Mouse (Mus musculus) hindbrain, embryonic 16.5 days (tissue): Measurements from ENCODE around the gene Atp5f1. TPM values are rescaled to one million over a fixed set of nuclear protein-coding genes. Genes with fewer than 3 reads are reported as not detected.

Experiments
- ATAC-seq: fragments of 200-750 bp; cut with Nextera tagmentation; 2 replicates; pipeline ENCODE4 v1.8.0; 2017; ENCODE audit warnings: moderate TSS enrichment, moderate library complexity
- H3K27ac ChIP-seq: fragments of 300-500 bp; sonication (generic); 2 replicates; pipeline ENCODE4 v1.5.1; 2014; ENCODE audit warnings: low read depth, mild to moderate bottlenecking, control low read depth, low read length, moderate library complexity
- H3K27me3 ChIP-seq: fragments of 300-500 bp; sonication (generic); replicated peaks from 2 replicates; pipeline ENCODE4 v1.6.1; 2014; ENCODE audit warnings: low read length; ENCODE audit not compliant: control insufficient read depth, insufficient read depth
- H3K36me3 ChIP-seq: fragments of 300-500 bp; sonication (generic); 2 replicates; pipeline ENCODE4 v1.6.1; 2014; ENCODE audit warnings: mild to moderate bottlenecking, low read length, moderate library complexity, mixed read lengths; ENCODE audit not compliant: control insufficient read depth, insufficient read depth
- H3K4me1 ChIP-seq: fragments of 300-500 bp; sonication (generic); 2 replicates; pipeline ENCODE4 v1.6.1; 2014; ENCODE audit warnings: low read depth, low read length; ENCODE audit not compliant: control insufficient read depth, insufficient read depth
- H3K4me2 ChIP-seq: fragments of 300-500 bp; sonication (generic); 2 replicates; pipeline ENCODE4 v1.6.1; 2014; ENCODE audit warnings: mild to moderate bottlenecking, low read length, control low read depth, moderate library complexity
- H3K4me3 ChIP-seq: fragments of 300-500 bp; sonication (generic); 2 replicates; pipeline ENCODE4 v1.5.1; 2014; ENCODE audit warnings: mild to moderate bottlenecking, low read length, control low read depth, moderate library complexity
- H3K9ac ChIP-seq: fragments of 300-500 bp; sonication (generic); 2 replicates; pipeline ENCODE4 v1.6.1; 2014; ENCODE audit warnings: low read depth, mild to moderate bottlenecking, control low read depth, low read length, moderate library complexity
- H3K9me3 ChIP-seq: fragments of 300-500 bp; sonication (generic); 2 replicates; pipeline ENCODE4 v1.6.1; 2014; ENCODE audit warnings: mild to moderate bottlenecking, low read length, moderate library complexity; ENCODE audit not compliant: control insufficient read depth
- WGBS: fragments of 180-500 bp; shearing (Covaris S2); extraction: QIAGEN DNeasy Blood & Tissue Kit; methylation state at CpG from one replicate; pipeline ENCODE4 v1.1.7; 2014; 5-methylcytosine and 5-hydroxymethylcytosine counted together
- polyA plus RNA-seq: library from polyadenylated mRNA; unstranded; fragments of >200 nt; fragmentation: Nextera tagmentation; extraction: Ambion mirVana; gene quantifications from 2 replicates; pipeline ENCODE4 v1.2.1, GENCODE M21; 2015

Atp5f1 gene
- polyA plus RNA-seq, 1 experiment from 2014 or later, result 609 TPM

GRCm38 (mm10) chr3:105898861-105899260 is 61.0 kb downstream of the Atp5f1 start:
- ATAC-seq, result no peak
- Histone ChIP-seq H3K4me1 (no peaks in the 10 kb centered on the region), H3K4me3 (no peak overlapping the region), H3K27ac (no peak overlapping the region), H3K27me3 (no peaks in the 10 kb centered on the region), H3K36me3 (no peaks in the 10 kb centered on the region), H3K9ac (no peak overlapping the region), H3K4me2 (no peak overlapping the region), H3K9me3 (no peaks in the 10 kb centered on the region)
- WGBS, result 94% methylated on average over 11 of the region's 11 CpGs

GRCm38 (mm10) chr3:105898325-105898724 is 61.6 kb downstream of the Atp5f1 start:
- H3K4me2 ChIP-seq, result no peak overlapping the region
- H3K9me3 ChIP-seq, result no peaks in the 10 kb centered on the region
- no peak overlapping the region for H3K27ac ChIP-seq
- WGBS, result 74% methylated on average over 2 of the region's 2 CpGs
- H3K27me3 ChIP-seq, result no peaks in the 10 kb centered on the region
- ATAC-seq, result no peak
- H3K4me1 ChIP-seq, result no peaks in the 10 kb centered on the region
- H3K4me3 ChIP-seq, result no peak overlapping the region
- H3K36me3 ChIP-seq, result no peaks in the 10 kb centered on the region
- no peak overlapping the region for H3K9ac ChIP-seq

- no peaks in the 10 kb centered on the region for H3K4me1 ChIP-seq
- H3K36me3 ChIP-seq, result no peaks in the 10 kb centered on the region
- no peak overlapping the region for H3K4me3 ChIP-seq
- WGBS, result 86% methylated on average over 3 of the region's 3 CpGs
- H3K9me3 ChIP-seq, result no peaks in the 10 kb centered on the region
- H3K9ac ChIP-seq, result no peak overlapping the region
- H3K27me3 ChIP-seq, result no peaks in the 10 kb centered on the region
- no peak for ATAC-seq
- H3K4me2 ChIP-seq, result no peak overlapping the region
- no peak overlapping the region for H3K27ac ChIP-seq
These were observed 63.1 kb downstream of the Atp5f1 start for GRCm38 (mm10) chr3:105896811-105897210.

DNA sequence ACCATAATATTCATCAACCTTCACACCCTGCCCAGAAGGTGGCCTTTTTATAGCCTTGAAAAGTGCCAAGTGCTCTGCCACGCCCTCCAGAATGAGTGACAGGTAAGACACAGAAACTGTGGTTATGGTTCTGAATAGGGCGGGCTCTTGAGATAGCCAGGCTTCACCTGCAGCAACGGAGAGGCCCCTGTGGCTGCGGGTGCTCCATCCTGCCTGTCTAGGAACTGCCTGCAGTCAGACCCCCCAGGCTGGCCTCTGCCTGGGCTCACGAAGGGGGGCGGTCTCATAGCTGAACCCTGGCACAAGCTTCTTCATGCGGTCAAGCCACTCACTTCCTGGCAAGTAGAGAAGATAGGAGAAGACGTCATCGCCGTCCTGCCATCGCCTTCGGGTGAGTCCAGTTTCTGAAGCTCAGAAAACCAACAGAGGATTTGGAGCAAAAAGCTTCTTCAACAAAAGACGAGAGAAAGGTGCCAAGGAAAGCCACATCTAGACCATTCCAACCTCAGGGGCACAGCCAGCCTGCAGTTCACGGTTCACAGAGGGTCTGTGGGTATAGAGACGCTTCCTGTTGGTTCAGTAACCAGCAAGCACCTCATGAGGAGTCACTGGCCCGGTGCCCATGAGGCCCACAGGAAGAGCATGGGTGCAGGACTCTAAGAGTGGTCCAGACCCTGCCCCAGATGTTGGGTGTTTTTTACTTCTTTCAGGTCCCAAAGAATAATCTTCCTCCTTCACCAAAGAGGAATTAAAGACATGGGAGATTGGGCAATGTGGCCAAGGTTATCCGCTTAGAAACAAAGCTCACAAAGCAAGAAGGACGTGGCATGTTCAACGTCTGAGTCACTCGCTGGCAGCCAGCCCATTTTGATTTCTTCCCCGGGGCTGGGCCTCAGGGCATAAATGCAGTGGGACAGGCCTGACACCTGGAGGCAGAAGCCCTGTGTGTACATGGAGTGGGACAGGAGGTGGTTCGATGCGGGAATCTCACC is 65.0 kb downstream of the Atp5f1 start:
- Histone ChIP-seq H3K4me3 (no peak overlapping the region), H3K9ac (no peak overlapping the region), H3K9me3 (no peaks in the 10 kb centered on the region), H3K36me3 (no peaks in the 10 kb centered on the region), H3K27ac (no peak overlapping the region), H3K4me1 (no peaks in the 10 kb centered on the region), H3K4me2 (no peak overlapping the region), H3K27me3 (no peaks in the 10 kb centered on the region)
- ATAC-seq, result no peak
- 79% methylated on average over 23 of the region's 23 CpGs for WGBS

GRCm38 (mm10) chr3:105893941-105894391 is 65.9 kb downstream of the Atp5f1 start:
- H3K36me3 ChIP-seq, result no peaks in the 10 kb centered on the region
- no peaks in the 10 kb centered on the region for H3K27me3 ChIP-seq
- H3K27ac ChIP-seq, result no peak overlapping the region
- H3K9ac ChIP-seq, result no peak overlapping the region
- H3K4me2 ChIP-seq, result no peak overlapping the region
- WGBS, result 66% methylated on average over 6 of the region's 6 CpGs
- no peak for ATAC-seq
- no peaks in the 10 kb centered on the region for H3K4me1 ChIP-seq
- H3K9me3 ChIP-seq, result no peaks in the 10 kb centered on the region
- no peak overlapping the region for H3K4me3 ChIP-seq

Other genes starting within 250 kb of the Atp5f1 start
- gene Rap1a, start 158.8 kb downstream of the Atp5f1 start, polyA plus RNA-seq, result 70.4 and 79.2 TPM in 2 replicates
- gene Adora3, start 89.2 kb downstream of the Atp5f1 start, polyA plus RNA-seq, result 0.12 and 0.26 TPM in 2 replicates
- not detected in 2 replicates for gene Tmigd3, start 89.2 kb downstream of the Atp5f1 start, polyA plus RNA-seq
- gene I830077J02Rik, start 27.4 kb downstream of the Atp5f1 start, polyA plus RNA-seq, result 0.19 and 0.40 TPM in 2 replicates
- gene Wdr77, start 730 bp downstream of the Atp5f1 start, polyA plus RNA-seq, result 85.1 and 87.3 TPM in 2 replicates
- 3.2 and 3.4 TPM in 2 replicates for gene Ovgp1, start 13.6 kb upstream of the Atp5f1 start, polyA plus RNA-seq
- 8.8 and 10.0 TPM in 2 replicates for gene Pifo, start 54.5 kb upstream of the Atp5f1 start, polyA plus RNA-seq
- 0.19 and 0.24 TPM in 2 replicates for gene Chil5, start 72.7 kb upstream of the Atp5f1 start, polyA plus RNA-seq
- 1.4 and 1.8 TPM in 2 replicates for gene Chia1, start 153.1 kb upstream of the Atp5f1 start, polyA plus RNA-seq
- gene Chil3, start 207.5 kb upstream of the Atp5f1 start, polyA plus RNA-seq, result 0.16 TPM in 1 of 2 replicates, not detected in the other